Comparison of ENCODE assay signal across 8 mouse cellular contexts in the genomic region with DNA sequence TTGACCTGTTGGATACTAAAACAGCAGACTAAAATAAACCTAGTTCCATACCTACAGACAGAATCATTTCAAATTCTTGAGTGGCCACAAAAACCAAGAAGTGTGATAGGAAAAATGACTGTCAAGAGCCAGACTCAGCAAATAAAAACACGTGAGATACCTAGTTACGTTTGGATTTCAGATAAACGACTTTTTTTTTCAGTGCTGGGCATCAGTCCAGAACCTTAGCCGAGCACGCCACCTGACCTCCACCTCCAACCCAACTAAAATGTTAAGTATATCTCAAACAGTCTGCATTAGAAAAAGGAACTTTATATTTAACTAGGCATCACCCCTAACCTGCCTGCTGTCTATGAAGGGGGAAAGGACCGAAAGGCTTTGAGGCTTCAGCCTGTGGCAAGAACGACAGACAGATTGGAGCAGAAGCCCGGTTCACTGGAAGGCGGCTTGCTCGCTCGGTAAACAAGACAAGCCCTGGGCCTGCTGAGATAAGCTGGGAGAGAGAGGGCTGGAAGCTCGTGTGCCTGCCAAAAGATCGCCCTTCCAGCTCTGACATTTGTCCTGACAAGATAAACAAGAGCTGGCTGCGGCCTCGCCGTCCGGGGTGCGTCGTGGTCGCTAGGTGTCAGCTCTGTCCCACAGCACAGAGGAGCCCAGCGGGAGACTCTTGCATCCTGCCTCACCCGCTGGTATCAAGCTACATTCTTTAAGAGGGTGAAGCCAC. TPM values are rescaled to one million over a fixed set of nuclear protein-coding genes. Genes with fewer than 3 reads are reported as not detected.
DNase-seq lines count a peak whose midpoint lies in the region; ATAC-seq lines count a peak whose summit lies in the region.

No protein-coding gene starts in this region.

- H3K9me3 ChIP-seq in hindbrain, embryonic 14.5 days (ENCODE audit: control insufficient read depth, low read length): no peaks in the 10 kb centered on the region

- peak; percentile 80 for ATAC-seq in hindbrain, embryonic 14.5 days (ENCODE audit: low FRiP score)

- H3K27ac ChIP-seq in hindbrain, embryonic 14.5 days: peak overlapping the region; percentile 47; the same call in 1 of the 2 replicates

- H3K4me1 ChIP-seq in hindbrain, embryonic 14.5 days (replicated peaks; ENCODE audit: control insufficient read depth, insufficient read depth, low read length): peaks cover 9% of the 10 kb centered on the region

- WGBS in hindbrain, embryonic 14.5 days: 14% methylated on average over 22 of the region's 22 CpGs

- no peak overlapping the region; the same call in 1 of the 2 replicates for H3K9ac ChIP-seq in hindbrain, embryonic 14.5 days

- H3K4me2 ChIP-seq in hindbrain, embryonic 14.5 days (replicated peaks): peak overlapping the region; percentile 51

- no peak overlapping the region for H3K4me3 ChIP-seq in hindbrain, embryonic 14.5 days (replicated peaks; ENCODE audit: low read length)

- no peaks in the 10 kb centered on the region for H3K27me3 ChIP-seq in hindbrain, embryonic 14.5 days (ENCODE audit: control insufficient read depth, insufficient read depth, low read length)

- DNase-seq in NIH3T3 (ENCODE audit: low read depth): peak; percentile 62
- peak; percentile 92 for DNase-seq in cerebellum, postnatal 14 days
- peak; percentile 23 to 35 for DNase-seq in frontal cortex, postnatal 25 days (ENCODE audit: low spot score in 2 of 2)
- DNase-seq in hindbrain, embryonic 14.5 days (ENCODE audit: low spot score): peak; percentile 72
- DNase-seq in left cerebral cortex, adult 11 months (ENCODE audit: low spot score): peak; percentile 54
- DNase-seq in lung, postnatal 36 days: peak; percentile 93
- peak; percentile 82 for DNase-seq in retina, postnatal 1 day
- peak; percentile 50 to 68 for DNase-seq in urinary bladder, adult 18-20 months (ENCODE audit: low spot score in 2 of 2)

- no peaks in the 10 kb centered on the region for H3K36me3 ChIP-seq in hindbrain, embryonic 14.5 days (replicated peaks; ENCODE audit: control insufficient read depth, insufficient read depth)

RNA-seq across cellular contexts. Expression of a gene that starts 32.8 kb away (rescaled TPM):
- polyA plus RNA-seq in hindbrain, embryonic 14.5 days (2014; fragmentation: Nextera tagmentation; extraction: Ambion mirVana): 38.9 and 39.1 TPM in 2 replicates

RNA-seq across cellular contexts. Expression of a gene that starts 32.9 kb away (rescaled TPM):
- 11.1 and 13.6 TPM in 2 replicates for polyA plus RNA-seq in hindbrain, embryonic 14.5 days (2014; fragmentation: Nextera tagmentation; extraction: Ambion mirVana)

RNA-seq across cellular contexts. Expression of a gene that starts 33.5 kb away (rescaled TPM):
- 10.6 TPM in 2 replicates for polyA plus RNA-seq in hindbrain, embryonic 14.5 days (2014; fragmentation: Nextera tagmentation; extraction: Ambion mirVana)

Comparison
In these comparisons a context has a peak if more than half of its experiments do, and no peak if none do; other contexts are left out.
1. DNase-seq: peak in every context shown above with its lines; median percentile 93 in lung, postnatal 36 days; 92 in cerebellum, postnatal 14 days; 82 in retina, postnatal 1 day; 72 in hindbrain, embryonic 14.5 days; 62 in NIH3T3; 59 in urinary bladder, adult 18-20 months; 54 in left cerebral cortex, adult 11 months; 29 in frontal cortex, postnatal 25 days.